Mouse (Mus musculus): ENCODE measurements around the gene Mylip.

Gene Mylip

DNA sequence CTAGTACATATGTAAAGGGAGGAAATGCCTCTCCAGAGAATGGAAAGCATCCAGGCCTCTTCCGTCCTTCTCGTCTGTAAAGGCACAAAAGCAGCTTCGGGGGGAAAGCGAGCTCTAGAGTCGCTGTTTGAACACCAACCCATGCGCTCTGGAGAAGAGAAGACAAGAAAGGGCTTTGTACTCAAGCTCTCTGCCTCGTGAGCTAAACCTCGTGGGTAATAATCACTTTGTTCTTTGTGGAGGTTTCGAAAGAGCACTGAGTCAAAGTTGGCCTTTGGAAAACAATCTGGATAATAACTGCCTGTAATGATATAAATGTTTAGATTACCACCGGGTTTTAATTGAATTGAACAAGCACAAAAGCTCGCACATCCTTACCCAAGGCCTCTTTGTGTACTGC, 39.7 kb downstream of the Mylip start:
- DNase-seq (ENCODE audit: low spot score), result no peak

DNA sequence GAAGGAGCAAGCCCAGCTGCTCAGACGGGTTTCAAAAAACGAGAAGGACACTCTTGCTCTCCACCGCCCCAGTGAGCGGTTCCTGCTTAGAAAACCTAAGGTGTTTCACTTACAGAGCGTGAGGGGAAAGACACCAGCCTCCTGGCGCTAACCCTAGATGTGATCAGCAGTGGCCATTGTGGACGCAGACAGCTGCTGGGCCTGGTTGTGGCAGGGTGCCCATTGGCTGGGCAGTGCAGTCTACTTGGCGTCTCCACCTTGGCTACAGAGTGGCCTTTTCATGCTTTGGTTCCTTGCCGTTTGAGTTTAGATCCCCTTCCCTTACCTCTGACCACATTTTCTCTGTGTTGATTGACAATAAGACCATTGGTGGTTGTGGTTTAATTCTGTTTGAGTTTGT, 47.6 kb downstream of the Mylip start:
- no peak for DNase-seq (ENCODE audit: low spot score)

DNA sequence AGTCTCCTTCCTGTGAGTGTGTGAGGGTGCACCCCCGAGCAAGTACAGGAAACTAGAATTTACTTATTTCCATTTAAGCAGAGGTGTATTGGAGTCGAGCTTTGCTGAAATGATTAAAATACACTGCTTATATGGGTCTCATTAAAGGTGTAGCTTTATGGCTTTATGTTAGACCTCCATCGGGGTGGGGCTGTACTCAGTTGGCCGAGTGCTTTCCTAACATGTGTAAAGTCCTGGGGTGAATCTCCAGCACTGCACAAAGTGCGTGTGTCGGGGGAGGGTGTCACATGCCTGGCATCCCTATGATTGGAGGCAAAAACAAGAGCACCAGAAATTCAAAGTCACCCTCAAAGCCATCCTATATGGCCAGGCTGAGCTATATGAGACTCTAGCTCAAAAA, 49.3 kb downstream of the Mylip start:
- DNase-seq (ENCODE audit: low spot score), result no peak

DNA sequence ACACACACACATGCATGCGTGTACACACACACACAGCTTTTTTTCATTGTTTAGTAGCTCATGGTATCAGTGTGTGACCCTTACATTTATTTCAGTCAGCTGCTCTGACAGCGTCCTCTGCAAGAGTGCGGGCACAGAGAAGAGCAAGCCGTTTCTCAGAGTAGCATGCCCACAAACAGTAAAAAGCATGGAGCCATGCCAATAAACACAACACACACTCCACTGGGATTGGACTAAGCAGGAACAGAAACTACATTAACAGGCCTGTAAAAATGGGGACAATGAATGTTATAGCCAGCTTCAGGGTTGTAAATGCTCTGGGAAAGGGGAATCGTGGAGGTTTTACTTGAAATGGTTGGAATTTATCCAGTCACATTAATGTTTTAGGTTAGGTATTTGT, 50.7 kb downstream of the Mylip start:
- no peak for DNase-seq (ENCODE audit: low spot score)

DNA sequence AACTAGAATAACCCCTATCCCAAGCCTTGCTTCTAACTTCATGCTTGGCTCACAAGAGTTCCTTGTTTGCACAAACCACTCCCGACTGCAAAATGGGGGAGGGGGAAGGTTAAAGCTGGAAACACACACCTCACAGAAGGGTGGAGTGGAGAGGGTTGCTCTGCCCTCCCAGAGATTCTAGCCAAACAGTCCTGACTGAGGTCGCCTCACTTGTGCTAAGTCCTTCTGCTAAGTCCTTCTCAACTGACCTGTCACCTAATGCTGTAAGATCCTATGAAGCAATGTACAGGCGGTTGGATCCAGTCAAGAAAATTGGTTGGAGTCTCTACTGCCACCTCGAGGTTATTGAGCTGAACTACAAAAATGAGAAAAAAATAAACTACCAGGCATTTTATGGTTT, 52.9 kb downstream of the Mylip start:
- DNase-seq (ENCODE audit: low spot score), result no peak

DNA sequence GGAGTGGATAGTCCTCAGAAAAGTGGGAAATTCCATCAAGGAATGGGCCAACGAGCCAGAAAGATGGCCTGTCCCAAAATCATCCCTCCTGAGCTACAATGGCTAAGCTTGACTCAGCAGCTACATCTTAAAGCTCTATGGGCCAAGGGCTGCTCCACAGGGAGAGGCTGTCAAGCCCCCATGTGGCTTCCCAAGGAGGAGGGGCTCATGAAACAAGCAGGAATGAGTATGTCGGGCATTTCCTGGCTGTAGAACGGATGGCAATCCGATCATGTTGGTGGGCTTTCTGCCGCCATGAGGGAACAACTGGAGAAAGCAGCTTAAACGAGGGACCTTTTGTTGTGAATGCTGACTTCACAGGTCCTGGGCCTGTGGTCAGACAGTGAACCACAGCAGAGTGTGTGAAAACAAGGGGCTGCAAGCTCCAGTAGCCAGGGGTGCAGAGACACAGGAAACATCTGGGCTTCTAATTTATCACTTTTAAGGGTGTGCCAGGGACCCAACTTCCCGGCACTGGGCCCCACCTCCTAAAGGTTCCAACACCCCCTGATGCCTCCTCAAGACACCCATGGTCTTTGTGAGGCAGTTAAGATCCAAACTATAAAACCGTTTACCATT, 53.5 kb downstream of the Mylip start:
- DNase-seq (ENCODE audit: low spot score), result no peak

DNA sequence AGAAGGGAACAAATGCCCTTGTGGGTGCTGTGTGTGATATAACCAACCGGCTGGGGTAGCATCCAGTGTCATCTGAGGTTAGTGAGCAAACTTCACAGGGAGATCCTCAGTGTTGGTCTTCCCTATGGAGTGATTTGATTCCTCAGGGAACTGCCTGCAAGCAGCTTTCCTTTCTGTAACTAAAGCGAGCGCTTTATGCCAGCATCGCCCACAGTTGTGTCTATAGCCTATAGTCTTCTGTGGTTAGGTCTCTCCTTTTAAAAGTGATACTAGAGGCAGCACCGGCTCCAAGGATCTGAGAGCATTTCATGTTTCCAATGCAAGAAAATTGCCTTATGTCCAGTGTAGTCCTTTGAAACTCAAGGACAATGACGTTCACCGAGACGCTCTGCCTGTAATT, 54.7 kb downstream of the Mylip start:
- DNase-seq (ENCODE audit: low spot score), result no peak

DNA sequence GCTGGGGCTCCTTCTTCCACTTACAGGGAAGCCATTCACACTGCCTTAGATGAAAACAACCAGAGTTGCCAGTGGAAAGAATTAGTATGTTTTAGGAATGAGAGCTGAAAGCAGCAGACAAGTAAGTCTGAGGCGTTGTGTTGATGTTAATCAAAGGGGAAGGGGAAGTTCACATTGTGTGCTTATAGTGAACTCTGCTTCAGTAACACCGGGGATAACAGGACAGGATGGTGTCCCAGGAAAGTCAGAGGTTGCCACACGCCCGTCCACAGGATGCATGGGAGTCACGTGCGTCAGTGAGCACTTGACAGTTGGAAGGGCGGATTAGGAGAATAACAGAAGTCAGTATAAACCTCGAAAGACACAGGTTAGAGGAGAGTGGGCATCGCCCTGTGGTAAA, 55.1 kb downstream of the Mylip start:
- DNase-seq (ENCODE audit: low spot score), result no peak

DNA sequence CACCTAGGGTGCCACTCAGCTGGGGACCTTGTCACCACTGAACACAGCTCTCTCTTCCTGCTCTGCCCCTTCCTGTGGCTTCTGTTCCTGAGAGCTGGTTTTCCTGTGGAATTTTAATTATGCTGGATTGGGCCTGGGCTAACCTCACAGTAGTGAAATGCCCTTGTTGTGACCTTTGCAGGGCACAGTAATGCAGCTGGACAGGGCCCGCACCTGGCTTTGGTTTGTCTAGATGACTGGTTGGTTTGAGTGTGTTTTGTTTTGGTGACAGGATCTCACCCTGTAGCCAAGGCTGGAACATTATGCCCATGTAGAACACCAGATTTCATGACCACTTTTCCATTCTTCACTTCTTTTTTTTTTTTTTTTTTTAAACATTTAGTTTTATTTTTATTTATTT, 57.1 kb downstream of the Mylip start:
- DNase-seq (ENCODE audit: low spot score), result no peak

DNA sequence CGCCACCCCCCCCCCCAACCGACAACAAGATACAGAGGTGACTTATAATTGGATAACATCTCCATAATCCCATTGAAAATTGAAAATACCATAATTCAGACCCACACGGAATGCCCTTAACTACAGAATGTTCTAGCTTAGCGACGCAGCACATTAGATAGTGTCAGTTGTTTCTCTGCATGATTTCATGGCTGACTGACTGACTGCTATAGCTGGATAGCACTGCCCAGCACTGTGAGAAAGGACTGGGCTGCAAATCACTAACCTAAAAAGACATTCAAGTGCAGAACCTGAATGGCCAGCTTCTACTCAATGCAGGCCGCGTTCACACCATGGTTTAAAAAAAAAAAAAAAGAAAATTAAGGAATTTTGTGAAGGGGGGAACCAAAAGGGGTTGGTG, 62.9 kb downstream of the Mylip start:
- DNase-seq (ENCODE audit: low spot score), result no peak

DNA sequence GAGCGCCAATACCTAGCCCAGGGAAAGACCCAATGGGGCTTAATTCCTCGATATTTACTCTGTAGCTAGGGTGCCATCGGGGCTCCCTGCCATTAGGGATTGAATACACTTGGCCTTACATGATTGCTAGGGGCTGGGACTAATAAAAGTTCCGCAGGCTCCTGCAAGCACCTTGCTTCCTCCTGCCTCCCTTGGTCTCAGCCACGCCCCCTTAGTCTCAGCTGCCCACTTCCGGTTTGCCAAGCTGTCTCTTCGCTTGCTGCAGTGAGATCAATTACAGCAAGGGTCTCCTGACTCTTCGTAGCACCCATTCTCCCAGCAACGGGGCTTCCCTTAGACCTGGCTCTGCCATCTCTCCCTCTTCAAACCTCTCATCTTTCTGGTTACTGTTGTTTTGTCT, 63.5 kb downstream of the Mylip start:
- no peak for DNase-seq (ENCODE audit: low spot score)

DNA sequence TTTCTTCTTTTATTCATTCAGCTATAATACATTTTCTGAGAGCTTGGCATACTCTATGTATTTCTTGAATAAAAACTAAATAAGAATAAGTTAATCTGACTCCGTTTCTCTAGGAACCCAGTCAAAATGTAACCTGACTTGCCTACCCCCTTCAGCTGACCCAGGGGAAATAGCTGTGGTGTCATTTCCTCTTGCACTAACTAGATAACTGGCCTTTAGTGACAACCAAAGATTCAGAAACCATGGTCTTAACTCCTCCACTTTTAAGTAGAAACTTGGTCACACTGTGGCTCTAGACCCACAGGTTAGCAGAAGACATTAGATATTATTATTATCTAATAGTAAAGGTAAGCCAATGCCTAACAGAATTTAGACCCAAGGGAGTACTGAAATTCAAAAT, 64.5 kb downstream of the Mylip start:
- DNase-seq (ENCODE audit: low spot score), result no peak

DNA sequence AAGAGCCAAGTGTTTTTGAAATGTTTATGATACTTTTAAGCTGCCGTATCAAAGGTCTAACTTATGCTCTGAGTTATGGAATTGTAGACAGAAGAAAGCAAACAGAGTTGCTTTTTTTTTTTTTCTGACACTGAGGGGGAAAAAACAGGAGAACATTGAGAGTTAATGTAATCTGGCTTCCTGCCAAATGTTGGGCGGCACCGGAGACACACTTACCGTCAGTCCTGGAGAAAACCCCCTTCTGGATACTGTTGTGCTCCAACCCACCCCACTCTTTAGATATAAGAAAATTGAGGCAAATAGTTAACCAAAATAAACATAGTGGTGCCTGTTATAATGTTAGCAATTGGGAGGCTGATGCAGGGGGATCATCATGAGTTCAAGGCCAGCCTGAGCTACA, 65.1 kb downstream of the Mylip start:
- no peak for DNase-seq (ENCODE audit: low spot score)

DNA sequence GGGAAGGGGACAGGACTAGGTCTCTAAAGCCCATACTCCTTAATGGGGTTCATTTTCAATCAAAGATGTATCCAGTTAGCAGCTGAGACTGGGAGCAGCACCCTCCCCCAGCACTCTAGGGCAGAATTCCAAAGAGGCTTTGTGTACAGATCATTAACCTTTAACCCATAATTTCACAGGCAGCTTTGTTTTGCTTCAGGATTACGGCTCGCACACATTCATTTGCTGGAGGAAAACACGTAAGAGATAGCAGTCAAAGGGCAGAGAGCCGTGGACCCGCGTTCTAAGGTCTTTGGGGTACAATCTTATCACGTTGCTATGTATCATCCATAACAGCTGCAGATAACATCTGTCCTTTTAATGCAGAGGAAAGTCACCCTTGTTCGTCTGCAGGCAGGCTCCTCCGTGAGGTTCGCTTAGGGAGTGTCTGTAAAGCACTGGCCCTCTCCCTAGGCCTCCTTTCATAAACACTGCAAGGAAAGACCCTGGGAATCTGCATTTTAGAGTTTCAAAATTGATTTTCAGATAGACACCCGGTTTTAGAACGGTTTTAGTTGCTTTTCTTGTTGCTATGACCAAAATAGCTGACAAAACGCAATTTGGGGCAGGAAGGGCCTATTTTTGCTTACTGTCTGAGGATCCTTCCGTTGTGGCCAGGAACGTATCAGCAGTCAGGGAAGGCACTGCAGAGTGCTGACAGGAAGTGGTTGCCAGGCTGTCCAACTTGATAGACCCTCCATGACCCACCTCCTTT, 65.7 kb downstream of the Mylip start:
- peak; percentile 38 for DNase-seq (ENCODE audit: low spot score)

DNA sequence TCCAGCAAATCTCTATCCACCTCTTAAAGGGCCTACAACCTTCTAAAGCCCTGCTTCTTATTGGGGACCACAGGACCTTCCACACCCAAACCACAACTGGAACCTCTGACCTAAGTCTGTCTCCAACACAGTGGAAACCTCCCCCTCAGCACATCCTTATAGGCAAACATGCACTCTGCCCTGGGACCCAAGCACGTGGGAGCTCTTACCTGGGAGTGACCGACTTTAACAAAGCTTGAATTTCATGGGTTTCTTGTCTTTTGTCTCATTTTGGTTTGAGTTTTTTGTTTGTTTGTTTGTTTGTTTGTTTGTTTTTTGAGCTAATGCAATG, 66.3 kb downstream of the Mylip start:
- DNase-seq (ENCODE audit: low spot score), result no peak

DNA sequence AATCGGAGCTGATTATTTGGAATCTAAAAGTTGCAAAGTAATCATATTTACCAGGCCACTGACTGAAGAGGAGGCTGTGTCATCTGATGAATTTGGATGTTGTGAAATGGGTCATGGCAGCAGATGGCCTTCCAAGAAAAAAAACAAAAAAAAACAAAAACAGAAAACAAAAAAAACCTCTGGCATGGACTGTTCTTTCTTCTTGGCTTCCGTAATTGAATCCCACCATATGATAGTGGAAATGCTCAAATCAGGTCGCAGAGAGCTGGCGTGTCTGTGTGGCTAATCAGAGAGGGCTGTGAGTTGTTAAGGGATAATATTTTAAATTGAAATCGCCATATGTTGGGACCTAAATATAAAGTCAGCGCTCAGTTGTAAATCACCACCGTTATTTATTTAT, 67.9 kb downstream of the Mylip start:
- DNase-seq (ENCODE audit: low spot score), result no peak

DNA sequence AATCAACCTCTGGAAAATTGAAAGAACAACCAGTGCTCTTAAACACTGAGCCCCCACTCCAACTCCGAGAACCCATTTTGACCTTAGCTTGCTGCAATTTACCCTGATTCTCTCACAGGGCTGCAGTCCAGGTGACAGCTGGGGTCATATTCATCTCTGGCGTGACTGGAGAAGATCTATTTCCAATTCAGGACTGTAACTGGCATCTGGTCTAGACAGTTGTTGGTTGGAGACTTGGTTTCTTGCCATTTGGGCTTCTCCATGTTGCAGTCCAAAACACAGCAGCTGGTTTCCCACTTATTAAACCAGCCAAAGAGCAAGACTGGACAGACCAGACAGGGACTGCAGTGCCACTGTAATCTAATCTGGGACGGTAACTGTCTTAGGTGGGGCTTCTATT, 70.6 kb downstream of the Mylip start:
- DNase-seq (ENCODE audit: low spot score), result no peak

DNA sequence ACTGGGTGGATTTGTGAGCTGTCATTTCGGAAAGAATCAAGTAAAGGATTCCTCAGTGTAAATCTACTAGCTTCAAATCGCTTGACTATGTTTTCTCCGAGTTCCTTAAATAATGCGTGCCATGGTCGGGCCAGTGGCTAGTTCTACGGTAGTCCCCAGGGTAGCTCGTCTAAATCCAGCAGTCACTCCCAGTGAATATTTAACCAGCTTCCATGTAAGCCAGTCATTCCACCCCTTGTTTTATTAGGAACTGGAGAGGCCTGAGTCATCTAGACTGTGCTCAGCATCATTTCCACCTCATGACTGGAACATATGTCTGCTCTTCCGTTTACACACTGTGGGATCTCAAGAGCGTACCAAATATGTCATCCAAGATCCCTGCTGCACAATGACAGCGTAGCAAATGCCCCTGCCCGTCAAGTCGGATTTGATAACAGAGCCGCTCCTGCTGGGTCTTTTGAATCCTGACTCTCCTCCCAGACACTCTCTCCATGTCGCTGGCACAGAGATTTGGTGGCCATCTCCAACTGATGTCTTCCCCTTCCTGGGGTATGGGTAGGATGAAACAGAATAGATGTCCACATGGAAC, 71.9 kb downstream of the Mylip start:
- no peak for DNase-seq (ENCODE audit: low spot score)

All from ovary, postnatal 36 days (tissue).